Mouse (Mus musculus) limb, embryonic 14.5 days (tissue): ENCODE measurements around the gene Dusp9. TPM values are rescaled to one million over a fixed set of nuclear protein-coding genes. Genes with fewer than 3 reads are reported as not detected.

ENCODE experiments used
- ATAC-seq: fragments of 200-750 bp; cut with Nextera tagmentation; 2 replicates; pipeline ENCODE4 v1.8.0; 2017; ENCODE audit warnings: low read depth, moderate number of reproducible peaks, moderate TSS enrichment; ENCODE audit not compliant: low FRiP score
- DNase-seq: peaks from one replicate; pipeline ENCODE4 v3.0.0-alpha.2; 2015; ENCODE audit warnings: low spot score
- H3K27ac ChIP-seq: fragments of 300-500 bp; sonication (generic); replicated peaks from 2 replicates; pipeline ENCODE4 v1.5.1; 2014; ENCODE audit warnings: low read depth, mild to moderate bottlenecking, low read length, moderate library complexity, mixed read lengths
- H3K27me3 ChIP-seq: fragments of 300-500 bp; sonication (generic); 2 replicates; pipeline ENCODE4 v1.6.1; 2014; ENCODE audit warnings: low read length, mixed read lengths; ENCODE audit not compliant: control insufficient read depth, insufficient read depth
- H3K36me3 ChIP-seq: fragments of 300-500 bp; sonication (generic); 2 replicates; pipeline ENCODE4 v1.6.1; 2014; ENCODE audit warnings: mild to moderate bottlenecking, low read length, moderate library complexity, mixed read lengths; ENCODE audit not compliant: control insufficient read depth, insufficient read depth
- H3K4me1 ChIP-seq: fragments of 300-500 bp; sonication (generic); 2 replicates; pipeline ENCODE4 v1.6.1; 2014; ENCODE audit warnings: antibody characterized with exemption, low read length, mixed read lengths; ENCODE audit not compliant: control insufficient read depth, insufficient read depth
- H3K4me2 ChIP-seq: fragments of 300-500 bp; sonication (generic); replicated peaks from 2 replicates; pipeline ENCODE4 v1.6.1; 2014; ENCODE audit warnings: low read depth, mild to moderate bottlenecking, low read length, moderate library complexity; ENCODE audit not compliant: severe bottlenecking
- H3K4me3 ChIP-seq: fragments of 300-500 bp; sonication (generic); replicated peaks from 2 replicates; pipeline ENCODE4 v1.5.1; 2014; ENCODE audit warnings: low read length
- H3K9ac ChIP-seq: fragments of 300-500 bp; sonication (generic); 2 replicates; pipeline ENCODE4 v1.6.1; 2014; ENCODE audit warnings: mild to moderate bottlenecking, low read depth, low read length, moderate library complexity; ENCODE audit not compliant: severe bottlenecking
- H3K9me3 ChIP-seq: fragments of 300-500 bp; sonication (generic); 2 replicates; pipeline ENCODE4 v1.6.1; 2016; ENCODE audit warnings: low read length; ENCODE audit not compliant: control insufficient read depth
- POLR2A ChIP-seq: fragments of 200-500 bp; IDR thresholded peaks from 2 replicates; pipeline ENCODE4 v1.8.0; 2012; ENCODE audit warnings: inconsistent platforms, mild to moderate bottlenecking, moderate library complexity, borderline replicate concordance; ENCODE audit not compliant: insufficient read depth, insufficient read length; ENCODE audit errors: extremely low read depth
- WGBS: fragments of 180-500 bp; shearing (Covaris S2); extraction: QIAGEN DNeasy Blood & Tissue Kit; methylation state at CpG from one replicate; pipeline ENCODE4 v1.1.7; 2014; 5-methylcytosine and 5-hydroxymethylcytosine counted together
- polyA plus RNA-seq, 2 experiments: library from polyadenylated mRNA; depleted of rRNA in 1 of 2; stranded (reverse) in 1 of 2; unstranded in 1 of 2; fragments of >200 nt; fragmentation: Nextera tagmentation in 1 of 2; extraction: Ambion mirVana in 1 of 2; gene quantifications; 2 replicates each; pipeline versions ENCODE4 v1.2.1 to v1.2.3; 2012 to 2014

The Dusp9 gene
- polyA plus RNA-seq, 2 experiments, result 2.4 to 10.9 TPM

GRCm38 (mm10) chrX:73663143-73663542 is 23.9 kb downstream of the Dusp9 start:
- Histone ChIP-seq H3K9me3 (no peaks in the 10 kb centered on the region), H3K36me3 (no peaks in the 10 kb centered on the region), H3K27me3 (no peaks in the 10 kb centered on the region), H3K4me3 (no peak overlapping the region), H3K4me1 (no peaks in the 10 kb centered on the region), H3K4me2 (no peak overlapping the region), H3K9ac (no peak overlapping the region), H3K27ac (no peak overlapping the region)
- DNase-seq (no peak), ATAC-seq (no peak)
- no peak for TF ChIP-seq POLR2A

GRCm38 (mm10) chrX:73672031-73672431 is 32.8 kb downstream of the Dusp9 start:
- H3K4me1 ChIP-seq, result 0 out of 2 replicates have a peak, but pooled peaks cover 3% of the 10 kb centered on the region
- H3K4me3 ChIP-seq, result no peak overlapping the region
- WGBS, result 57% methylated on average over 4 of the region's 4 CpGs
- H3K27me3 ChIP-seq, result no peaks in the 10 kb centered on the region
- TF ChIP-seq POLR2A, result no peak
- no peak overlapping the region for H3K9ac ChIP-seq
- no peak overlapping the region for H3K27ac ChIP-seq
- peaks cover 6% of the 10 kb centered on the region; the same call in 1 of the 2 replicates for H3K36me3 ChIP-seq
- DNase-seq, result peak; percentile 44
- ATAC-seq, result peak; percentile 66; the same call in 1 of the 2 replicates
- H3K4me2 ChIP-seq, result peak overlapping the region; percentile 64
- no peaks in the 10 kb centered on the region for H3K9me3 ChIP-seq

GRCm38 (mm10) chrX:73672879-73673618 is 33.8 kb downstream of the Dusp9 start, which contains the start of gene Slc6a8:
Slc6a8 (plus strand) TSS chrX:73673150.
- 0 out of 2 replicates have a peak, but pooled peaks cover 3% of the 10 kb centered on the region for H3K4me1 ChIP-seq
- 15% methylated on average over 24 of the region's 72 CpGs for WGBS
- H3K36me3 ChIP-seq, result peaks cover 9% of the 10 kb centered on the region; the same call in 1 of the 2 replicates
- peak within 1 kb of the TSS; percentile 55 for H3K4me3 ChIP-seq
- H3K9me3 ChIP-seq, result no peaks in the 10 kb centered on the region
- H3K27me3 ChIP-seq, result no peaks in the 10 kb centered on the region
- H3K9ac ChIP-seq, result peak within 1 kb of the TSS; percentile 76
- DNase-seq (peak; percentile 68), ATAC-seq (peak; percentile 78)
- H3K4me2 ChIP-seq, result peak within 1 kb of the TSS; percentile 64
- TF ChIP-seq POLR2A, result peak; percentile 49; the same call in 1 of the 2 replicates
- peak within 1 kb of the TSS; percentile 58 for H3K27ac ChIP-seq

GRCm38 (mm10) chrX:73673619-73673967 is 34.4 kb downstream of the Dusp9 start:
- DNase-seq (no peak), ATAC-seq (no peak)
- Histone ChIP-seq H3K4me3 (peak overlapping the region; percentile 55), H3K9ac (peak overlapping the region; percentile 76), H3K27me3 (no peaks in the 10 kb centered on the region), H3K9me3 (no peaks in the 10 kb centered on the region), H3K36me3 (peaks cover 9% of the 10 kb centered on the region; the same call in 1 of the 2 replicates), H3K27ac (peak overlapping the region; percentile 58), H3K4me1 (0 out of 2 replicates have a peak, but pooled peaks cover 3% of the 10 kb centered on the region), H3K4me2 (peak overlapping the region; percentile 64)
- TF ChIP-seq POLR2A, result no peak
- WGBS, result 9% methylated on average over 11 of the region's 42 CpGs

GRCm38 (mm10) chrX:73673968-73674661 is 34.9 kb downstream of the Dusp9 start:
- ATAC-seq (no peak), DNase-seq (no peak)
- Histone ChIP-seq H3K9ac (peak overlapping the region; percentile 76), H3K4me2 (peak overlapping the region; percentile 64), H3K9me3 (no peaks in the 10 kb centered on the region), H3K4me1 (0 out of 2 replicates have a peak, but pooled peaks cover 3% of the 10 kb centered on the region), H3K36me3 (peaks cover 13% of the 10 kb centered on the region; the same call in 1 of the 2 replicates), H3K4me3 (peak overlapping the region; percentile 55), H3K27ac (0 out of 2 replicates have a peak overlapping the region, but pooled peaks have one; percentile 58), H3K27me3 (no peaks in the 10 kb centered on the region)
- WGBS, result 33% methylated on average over 15 of the region's 20 CpGs
- TF ChIP-seq POLR2A, result no peak
